Mouse (Mus musculus) erythroblast, embryonic 14.5 days (primary cell): ENCODE data around the gene Rps10. TPM values are rescaled to one million over a fixed set of nuclear protein-coding genes. Genes with fewer than 3 reads are reported as not detected.

Experiments used
- H3K27me3 ChIP-seq: 2 replicates; pipeline ENCODE4 v1.6.1; 2012; ENCODE audit warnings: inconsistent platforms; ENCODE audit not compliant: control insufficient read depth
- H3K36me3 ChIP-seq: 2 replicates; pipeline ENCODE4 v1.6.1; 2012; ENCODE audit warnings: mild to moderate bottlenecking, inconsistent platforms; ENCODE audit not compliant: control insufficient read depth
- H3K4me1 ChIP-seq: 2 replicates; pipeline ENCODE4 v1.6.1; 2012; ENCODE audit warnings: inconsistent platforms; ENCODE audit not compliant: control insufficient read depth
- H3K4me3 ChIP-seq: replicated peaks from 2 replicates; pipeline ENCODE3; 2012; ENCODE audit warnings: moderate library complexity, mild to moderate bottlenecking, inconsistent platforms
- H3K9me3 ChIP-seq: 2 replicates; pipeline ENCODE4 v1.6.1; 2012; ENCODE audit warnings: low read length, inconsistent platforms, mixed read lengths; ENCODE audit not compliant: control insufficient read depth
- GATA1 ChIP-seq: IDR thresholded peaks from 2 replicates; pipeline ENCODE4 v1.6.1; 2012; ENCODE audit warnings: low read length, inconsistent platforms, mixed read lengths
- TAL1 ChIP-seq: IDR thresholded peaks from 3 replicates; pipeline ENCODE4 v1.6.1; 2012; ENCODE audit warnings: low read length, inconsistent platforms, mixed read lengths
- polyA plus RNA-seq: library from polyadenylated mRNA; stranded (reverse); fragments of >175 nt; gene quantifications from 2 replicates; pipeline ENCODE4 v1.2.3, GENCODE M21; 2012

Gene Rps10
- polyA plus RNA-seq, 1 experiment, result 292 TPM

- H3K4me1 ChIP-seq, result peaks cover 35% of the 10 kb centered on the region
- no peaks in the 10 kb centered on the region for H3K27me3 ChIP-seq
- no peak overlapping the region for H3K4me3 ChIP-seq
- H3K9me3 ChIP-seq, result no peaks in the 10 kb centered on the region
- H3K36me3 ChIP-seq, result peaks cover 23% of the 10 kb centered on the region
- TF ChIP-seq GATA1 (no peak), TAL1 (no peak)
Measured at GRCm38 (mm10) chr17:27609576-27609975, 26.9 kb downstream of the Rps10 start.

DNA sequence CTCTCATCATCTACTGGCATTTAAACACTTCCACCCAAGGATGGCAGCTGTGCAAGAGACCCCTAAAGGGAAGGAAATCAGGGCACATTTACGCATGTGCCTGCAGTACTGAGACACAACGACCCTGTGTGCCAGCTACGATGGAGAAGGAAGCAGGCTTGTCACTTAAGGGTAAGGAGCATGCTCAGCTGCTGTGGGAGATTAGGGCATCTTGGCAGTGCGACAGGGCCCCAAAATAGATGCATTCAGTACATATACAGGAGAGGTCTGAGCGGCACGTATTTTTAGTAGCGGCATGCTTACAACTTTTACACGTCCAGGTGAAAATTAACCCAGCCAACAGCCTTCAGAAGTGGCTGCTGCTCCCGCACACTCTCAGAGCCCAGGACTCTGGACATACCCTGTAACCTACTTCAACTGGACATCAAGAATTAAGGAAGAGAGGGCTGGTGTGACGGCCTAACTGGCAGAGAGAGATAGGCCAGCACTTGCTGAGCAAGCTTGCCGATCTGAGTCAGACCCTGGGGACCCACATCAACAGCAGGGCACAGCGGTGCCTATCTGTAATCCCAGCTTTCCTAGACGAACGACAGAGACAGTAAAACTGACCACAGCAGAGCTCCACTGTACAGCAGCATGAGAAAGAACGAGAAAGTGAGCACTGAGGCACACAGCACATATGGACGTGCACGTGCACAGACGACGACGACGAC, 32.8 kb downstream of the Rps10 start:
- Histone ChIP-seq H3K4me3 (no peak overlapping the region), H3K4me1 (peaks cover 29% of the 10 kb centered on the region), H3K36me3 (peaks cover 6% of the 10 kb centered on the region), H3K9me3 (no peaks in the 10 kb centered on the region), H3K27me3 (no peaks in the 10 kb centered on the region)
- TF ChIP-seq GATA1, result no peak
- TF ChIP-seq TAL1, result no peak

GRCm38 (mm10) chr17:27603036-27603435, 33.4 kb downstream of the Rps10 start:
- H3K4me1 ChIP-seq, result peaks cover 29% of the 10 kb centered on the region
- no peaks in the 10 kb centered on the region for H3K9me3 ChIP-seq
- H3K4me3 ChIP-seq, result no peak overlapping the region
- H3K27me3 ChIP-seq, result no peaks in the 10 kb centered on the region
- no peak for TF ChIP-seq GATA1
- no peak for TF ChIP-seq TAL1
- H3K36me3 ChIP-seq, result peaks cover 2% of the 10 kb centered on the region

DNA sequence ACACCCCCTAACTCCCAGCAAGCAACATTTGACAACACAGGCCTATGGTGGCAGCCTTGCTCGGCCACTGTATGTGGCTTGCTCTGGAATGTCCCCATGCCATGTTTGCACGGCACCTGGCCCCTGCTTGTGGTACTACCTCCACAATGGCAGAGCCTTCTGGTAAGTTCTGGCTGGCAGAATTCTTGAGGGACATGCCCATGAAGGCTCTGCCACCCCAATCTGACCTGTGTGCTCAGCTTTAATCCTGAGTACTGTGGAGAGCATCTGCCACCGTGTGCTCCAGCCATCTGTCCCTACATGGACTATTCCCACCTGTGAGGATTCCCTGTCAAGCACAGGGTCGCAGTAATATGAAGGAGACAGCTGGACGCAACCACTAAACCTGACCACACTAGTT, 35.6 kb downstream of the Rps10 start:
- H3K27me3 ChIP-seq, result no peaks in the 10 kb centered on the region
- H3K9me3 ChIP-seq, result no peaks in the 10 kb centered on the region
- H3K36me3 ChIP-seq, result peaks cover 14% of the 10 kb centered on the region
- no peak for TF ChIP-seq TAL1
- TF ChIP-seq GATA1, result no peak
- H3K4me1 ChIP-seq, result peaks cover 27% of the 10 kb centered on the region
- H3K4me3 ChIP-seq, result no peak overlapping the region

- Histone ChIP-seq H3K36me3 (peaks cover 19% of the 10 kb centered on the region), H3K4me3 (no peak overlapping the region), H3K9me3 (no peaks in the 10 kb centered on the region), H3K27me3 (no peaks in the 10 kb centered on the region), H3K4me1 (peaks cover 26% of the 10 kb centered on the region)
- no peak for TF ChIP-seq TAL1
- TF ChIP-seq GATA1, result no peak
Measured at GRCm38 (mm10) chr17:27600286-27600685, 36.2 kb downstream of the Rps10 start.

- H3K36me3 ChIP-seq, result peaks cover 42% of the 10 kb centered on the region
- no peaks in the 10 kb centered on the region for H3K27me3 ChIP-seq
- no peak overlapping the region for H3K4me3 ChIP-seq
- H3K9me3 ChIP-seq, result no peaks in the 10 kb centered on the region
- H3K4me1 ChIP-seq, result peaks cover 2% of the 10 kb centered on the region; the same call in 1 of the 2 replicates
- TF ChIP-seq TAL1, result no peak
- TF ChIP-seq GATA1, result no peak
Measured at GRCm38 (mm10) chr17:27596376-27597190, 39.9 kb downstream of the Rps10 start.

GRCm38 (mm10) chr17:27595659-27596375, 40.7 kb downstream of the Rps10 start:
- Histone ChIP-seq H3K36me3 (peaks cover 47% of the 10 kb centered on the region), H3K4me1 (no peaks in the 10 kb centered on the region; the same call in 1 of the 2 replicates), H3K9me3 (no peaks in the 10 kb centered on the region), H3K27me3 (no peaks in the 10 kb centered on the region), H3K4me3 (no peak overlapping the region)
- TF ChIP-seq TAL1 (no peak), GATA1 (no peak)

- TF ChIP-seq TAL1 (no peak), GATA1 (no peak)
- peaks cover 4% of the 10 kb centered on the region for H3K4me1 ChIP-seq
- no peak overlapping the region for H3K4me3 ChIP-seq
- H3K9me3 ChIP-seq, result no peaks in the 10 kb centered on the region
- H3K36me3 ChIP-seq, result peaks cover 63% of the 10 kb centered on the region
- no peaks in the 10 kb centered on the region for H3K27me3 ChIP-seq
Measured at GRCm38 (mm10) chr17:27592565-27592910, 43.9 kb downstream of the Rps10 start.

DNA sequence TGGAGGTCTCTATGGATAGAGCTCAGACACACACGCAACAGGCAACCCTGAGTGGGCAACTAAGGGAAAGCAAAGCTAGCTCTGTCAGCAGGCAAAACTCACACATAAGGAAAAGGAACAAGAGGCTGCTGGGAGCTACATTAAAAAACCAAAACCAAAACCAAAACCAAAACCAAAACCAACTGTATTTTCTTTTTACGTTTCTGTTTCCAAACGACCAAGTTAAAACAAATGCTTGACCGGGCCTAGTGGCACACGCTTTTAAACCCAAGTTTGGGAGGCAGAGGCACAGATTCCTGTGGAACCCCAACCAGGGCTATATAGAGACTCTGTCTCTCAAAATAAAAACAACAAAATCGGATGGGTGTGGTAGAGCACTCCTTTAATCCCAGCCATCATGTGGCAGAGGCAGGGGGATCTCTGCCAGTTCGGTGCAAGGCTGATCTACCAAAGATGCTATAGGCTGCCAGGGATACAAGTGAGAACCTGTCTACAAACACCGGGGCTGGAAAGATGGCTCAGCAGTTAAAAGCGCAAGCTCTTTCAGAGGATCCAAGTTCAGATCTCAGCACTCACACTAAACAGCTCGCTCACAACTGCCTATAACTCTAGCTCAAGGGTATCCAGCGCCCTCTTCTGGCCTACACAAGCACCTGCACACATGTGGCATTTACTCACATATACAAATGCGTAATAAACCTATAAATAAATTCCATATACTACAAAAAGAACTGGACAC, 44.5 kb downstream of the Rps10 start:
- Histone ChIP-seq H3K36me3 (peaks cover 64% of the 10 kb centered on the region), H3K9me3 (no peaks in the 10 kb centered on the region)
- TF ChIP-seq TAL1 (no peak), GATA1 (no peak)

More for the DNA sequence above, 44.5 kb downstream of the Rps10 start:
- Histone ChIP-seq H3K4me1 (peaks cover 4% of the 10 kb centered on the region), H3K4me3 (no peak overlapping the region), H3K27me3 (no peaks in the 10 kb centered on the region)
